In the genomic region with DNA sequence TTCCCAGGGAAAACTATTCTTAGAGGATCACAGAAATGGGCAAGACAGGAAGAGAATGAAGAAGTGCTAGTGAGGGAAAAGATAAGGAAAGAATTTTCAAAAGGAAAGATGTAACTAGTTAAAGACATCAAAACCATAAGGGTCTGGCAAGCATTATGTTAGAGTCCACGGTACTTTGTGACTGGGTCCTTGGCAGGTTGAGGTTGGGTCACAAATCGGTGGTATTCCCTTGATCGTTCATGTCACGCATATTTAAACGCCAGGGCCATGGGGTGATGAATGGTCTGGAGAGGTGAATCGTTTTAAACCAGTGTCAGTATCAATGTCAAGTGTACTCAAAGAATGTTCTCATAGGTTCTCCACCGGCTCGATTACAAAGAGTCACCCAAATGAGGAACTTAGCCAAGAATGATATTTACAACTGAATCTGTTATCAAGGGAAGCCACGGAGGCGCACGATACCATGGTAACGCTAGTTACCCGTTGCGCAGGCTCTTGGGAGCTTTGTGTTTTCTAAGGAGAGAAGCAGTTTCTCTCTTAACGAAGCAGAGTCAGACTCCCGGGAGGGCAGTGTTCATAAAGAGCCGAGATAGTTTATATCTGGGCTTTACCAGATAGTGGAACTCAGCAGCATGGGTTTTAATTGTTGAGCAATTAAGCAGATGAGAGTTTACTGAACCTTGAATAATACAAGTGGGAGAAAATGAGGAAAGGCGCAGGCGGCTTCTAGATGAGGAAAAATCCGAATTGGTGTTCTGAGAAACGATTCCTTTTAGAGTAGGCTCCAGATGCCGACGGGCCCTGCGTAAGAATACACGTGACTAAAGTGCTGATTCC, we compare ENCODE assay signal across 10 mouse cellular contexts.
DNase-seq lines count a peak whose midpoint lies in the region; ATAC-seq and TF ChIP-seq lines count a peak whose summit lies in the region.
"Had no signal": no experiment of that assay in that cellular context is flagged by ENCODE, and none has a peak within 500 bp of the region (broad histone marks: within the 10 kb centered on the region; RNA-seq: fewer than 3 reads in every experiment).

No protein-coding gene starts in this region.

- peaks cover 4% of the 10 kb centered on the region; the same call in 1 of the 2 replicates for H3K4me1 ChIP-seq in kidney, embryonic 15.5 days
- H3K4me1 ChIP-seq in kidney, embryonic 14.5 days (ENCODE audit: control insufficient read depth, insufficient read depth, low read length), result no peaks in the 10 kb centered on the region
- H3K4me1 ChIP-seq in forebrain, embryonic 13.5 days, result peaks cover 7% of the 10 kb centered on the region
- peaks cover 16% of the 10 kb centered on the region for H3K4me1 ChIP-seq in neural tube, embryonic 15.5 days
- 0 out of 2 replicates have a peak, but pooled peaks cover 3% of the 10 kb centered on the region for H3K4me1 ChIP-seq in kidney, adult 2 months (ENCODE audit: control insufficient read depth, insufficient read depth, low read length)
- H3K4me1 ChIP-seq in heart, embryonic 12.5 days (replicated peaks), result no peaks in the 10 kb centered on the region

- no peaks in the 10 kb centered on the region for H3K9me3 ChIP-seq in kidney, embryonic 15.5 days (replicated peaks)
- H3K9me3 ChIP-seq in kidney, embryonic 14.5 days (ENCODE audit: control insufficient read depth, low read length), result no peaks in the 10 kb centered on the region
- no peaks in the 10 kb centered on the region for H3K9me3 ChIP-seq in forebrain, embryonic 13.5 days (replicated peaks)
- no peaks in the 10 kb centered on the region for H3K9me3 ChIP-seq in neural tube, embryonic 15.5 days (replicated peaks)
- H3K9me3 ChIP-seq in heart, embryonic 12.5 days (replicated peaks), result no peaks in the 10 kb centered on the region
- H3K9me3 ChIP-seq: limb, embryonic 13.5 days had no signal

- no peak for TF ChIP-seq CTCF in kidney, adult 2 months (conservative IDR thresholded peaks at IDR 0.05; ENCODE audit: insufficient read depth, insufficient read length, low read depth, low read length)

- H3K36me3 ChIP-seq in kidney, embryonic 15.5 days, result no peaks in the 10 kb centered on the region
- H3K36me3 ChIP-seq in kidney, embryonic 14.5 days (ENCODE audit: control insufficient read depth, insufficient read depth, low read length), result no peaks in the 10 kb centered on the region
- H3K36me3 ChIP-seq in forebrain, embryonic 13.5 days (ENCODE audit: poor library complexity, severe bottlenecking), result no peaks in the 10 kb centered on the region
- H3K36me3 ChIP-seq in neural tube, embryonic 15.5 days, result no peaks in the 10 kb centered on the region
- no peaks in the 10 kb centered on the region for H3K36me3 ChIP-seq in kidney, adult 2 months (ENCODE audit: control insufficient read depth, insufficient read depth, low read length)
- no peaks in the 10 kb centered on the region for H3K36me3 ChIP-seq in heart, embryonic 12.5 days
- H3K36me3 ChIP-seq: limb, embryonic 13.5 days had no signal

- H3K9ac ChIP-seq in kidney, embryonic 15.5 days, result no peak overlapping the region
- H3K9ac ChIP-seq in kidney, embryonic 14.5 days (ENCODE audit: low read depth, low read length), result no peak overlapping the region
- no peak overlapping the region for H3K9ac ChIP-seq in forebrain, embryonic 13.5 days
- H3K9ac ChIP-seq in neural tube, embryonic 15.5 days (replicated peaks), result no peak overlapping the region
- no peak overlapping the region for H3K9ac ChIP-seq in heart, embryonic 12.5 days
- H3K9ac ChIP-seq: limb, embryonic 13.5 days had no signal

- no peaks in the 10 kb centered on the region for H3K27me3 ChIP-seq in kidney, embryonic 15.5 days
- no peaks in the 10 kb centered on the region for H3K27me3 ChIP-seq in kidney, embryonic 14.5 days (ENCODE audit: control insufficient read depth, insufficient read depth, low read length)
- H3K27me3 ChIP-seq in forebrain, embryonic 13.5 days, result no peaks in the 10 kb centered on the region
- no peaks in the 10 kb centered on the region for H3K27me3 ChIP-seq in neural tube, embryonic 15.5 days (replicated peaks)
- no peaks in the 10 kb centered on the region for H3K27me3 ChIP-seq in kidney, adult 2 months (replicated peaks; ENCODE audit: control insufficient read depth, insufficient read depth, low read length)
- no peaks in the 10 kb centered on the region for H3K27me3 ChIP-seq in heart, embryonic 12.5 days (replicated peaks)
- H3K27me3 ChIP-seq: CH12.LX; limb, embryonic 13.5 days had no signal

- TF ChIP-seq POLR2A in kidney, adult 2 months (IDR thresholded peaks at IDR 0.05; ENCODE audit: low read depth, low read length), result no peak

- no peak overlapping the region for H3K27ac ChIP-seq in kidney, embryonic 15.5 days
- H3K27ac ChIP-seq in kidney, embryonic 14.5 days (ENCODE audit: low read depth, low read length), result no peak overlapping the region
- H3K27ac ChIP-seq in forebrain, embryonic 13.5 days, result 0 out of 2 replicates have a peak overlapping the region, but pooled peaks have one; percentile 16
- peak overlapping the region; percentile 75 for H3K27ac ChIP-seq in neural tube, embryonic 15.5 days (replicated peaks)
- H3K27ac ChIP-seq in kidney, adult 2 months (ENCODE audit: insufficient read depth, low read depth, low read length), result no peak overlapping the region
- H3K27ac ChIP-seq in heart, embryonic 12.5 days (ENCODE audit: poor library complexity, severe bottlenecking), result no peak overlapping the region
- H3K27ac ChIP-seq: limb, embryonic 13.5 days had no signal

- peak; percentile 47 to 48 for DNase-seq in layer of hippocampus, postnatal 36 days
- no peak for DNase-seq in adrenal gland, postnatal 25 days
- DNase-seq in kidney, adult 2 months, result no peak

- WGBS in kidney, embryonic 15.5 days, result 61% methylated on average over 25 of the region's 25 CpGs
- 69% methylated on average over 25 of the region's 25 CpGs for WGBS in kidney, embryonic 14.5 days
- WGBS in forebrain, embryonic 13.5 days, result 41% methylated on average over 25 of the region's 25 CpGs
- WGBS in neural tube, embryonic 15.5 days, result 28% methylated on average over 25 of the region's 25 CpGs
- WGBS in kidney, adult 2 months, result 32% methylated on average over 25 of the region's 25 CpGs
- WGBS in heart, embryonic 12.5 days, result 71% methylated on average over 25 of the region's 25 CpGs

- no peak overlapping the region for H3K4me3 ChIP-seq in kidney, embryonic 15.5 days (replicated peaks)
- no peak overlapping the region for H3K4me3 ChIP-seq in kidney, embryonic 14.5 days (ENCODE audit: low read length)
- peak overlapping the region; percentile 9 for H3K4me3 ChIP-seq in forebrain, embryonic 13.5 days
- peak overlapping the region; percentile 12 for H3K4me3 ChIP-seq in neural tube, embryonic 15.5 days (replicated peaks)
- no peak overlapping the region for H3K4me3 ChIP-seq in kidney, adult 2 months (ENCODE audit: insufficient read depth, low read depth, low read length)
- H3K4me3 ChIP-seq in heart, embryonic 12.5 days, result no peak overlapping the region
- H3K4me3 ChIP-seq: limb, embryonic 13.5 days had no signal

- 0 out of 2 replicates have a peak overlapping the region, but pooled peaks have one; percentile 12 for H3K4me2 ChIP-seq in kidney, embryonic 15.5 days
- H3K4me2 ChIP-seq in kidney, embryonic 14.5 days (replicated peaks; ENCODE audit: low read depth, low read length), result no peak overlapping the region
- H3K4me2 ChIP-seq in forebrain, embryonic 13.5 days, result peak overlapping the region; percentile 48
- H3K4me2 ChIP-seq in neural tube, embryonic 15.5 days, result peak overlapping the region; percentile 46
- H3K4me2 ChIP-seq in heart, embryonic 12.5 days, result no peak overlapping the region
- H3K4me2 ChIP-seq: limb, embryonic 13.5 days had no signal

- no peak for ATAC-seq in kidney, embryonic 15.5 days (replicated peaks; ENCODE audit: low FRiP score)
- no peak for ATAC-seq in kidney, embryonic 14.5 days (ENCODE audit: low FRiP score, low TSS enrichment)
- peak; percentile 85 for ATAC-seq in forebrain, embryonic 13.5 days
- peak; percentile 93 for ATAC-seq in neural tube, embryonic 15.5 days (ENCODE audit: low FRiP score)
- no peak for ATAC-seq in heart, embryonic 12.5 days (ENCODE audit: insufficient number of reproducible peaks, low FRiP score)

Comparison
In these comparisons a context has a peak if more than half of its experiments do, and no peak if none do; other contexts are left out.
1. H3K4me2 ChIP-seq: peak in kidney, embryonic 15.5 days (single experiment), forebrain, embryonic 13.5 days (single experiment) and neural tube, embryonic 15.5 days (single experiment); none in kidney, embryonic 14.5 days (single experiment) and heart, embryonic 12.5 days (single experiment).
2. ATAC-seq: peak in forebrain, embryonic 13.5 days (single experiment) and neural tube, embryonic 15.5 days (single experiment); none in kidney, embryonic 15.5 days (single experiment), kidney, embryonic 14.5 days (single experiment) and heart, embryonic 12.5 days (single experiment).
3. H3K27ac ChIP-seq: peak in forebrain, embryonic 13.5 days (single experiment) and neural tube, embryonic 15.5 days (single experiment); none in kidney, embryonic 15.5 days (single experiment), kidney, embryonic 14.5 days (single experiment), kidney, adult 2 months (single experiment) and heart, embryonic 12.5 days (single experiment).
4. H3K4me3 ChIP-seq: peak in forebrain, embryonic 13.5 days (single experiment) and neural tube, embryonic 15.5 days (single experiment); none in kidney, embryonic 15.5 days (single experiment), kidney, embryonic 14.5 days (single experiment), kidney, adult 2 months (single experiment) and heart, embryonic 12.5 days (single experiment).
5. DNase-seq: peak in layer of hippocampus, postnatal 36 days (2 of 2); none in adrenal gland, postnatal 25 days (single experiment) and kidney, adult 2 months (single experiment).